Mouse (Mus musculus) urinary bladder, postnatal 36 days (tissue): ENCODE results near the gene Tmie.
"Not testable (repeated sequence)": the region's sequence is repeated elsewhere in the genome, so short reads cannot be mapped to it uniquely, and the experiment has no call there.

Source experiments
- DNase-seq, 2 experiments: peaks; one replicate each; pipeline ENCODE4 v3.0.0; 2022; ENCODE audit warnings: low spot score in 2 of 2, mixed read lengths in 1 of 2

Gene Tmie

GRCm38 (mm10) chr9:110836112-110836511 is 43.8 kb downstream of the Tmie start:
- DNase-seq, result no peak

DNA sequence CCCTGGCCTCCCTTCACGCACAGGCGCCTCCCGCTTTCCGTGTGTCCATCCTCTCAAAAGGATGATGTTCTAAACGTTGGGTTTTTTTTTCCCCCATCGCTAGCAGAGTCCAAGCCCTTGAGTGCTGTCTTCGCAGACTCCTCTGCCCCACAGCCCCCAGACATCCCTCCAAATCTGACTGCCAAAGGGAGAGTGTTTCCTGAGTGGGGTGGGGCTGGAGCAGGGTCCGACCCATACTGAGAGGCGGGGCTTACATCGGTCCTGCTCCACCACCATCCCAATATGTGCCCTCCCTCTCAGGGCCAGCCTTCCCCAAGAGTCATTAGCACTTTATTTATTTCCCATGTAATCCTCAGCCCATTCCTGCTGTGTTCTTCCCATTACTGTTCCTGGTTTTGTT is 45.0 kb downstream of the Tmie start:
- no peak for DNase-seq

DNA sequence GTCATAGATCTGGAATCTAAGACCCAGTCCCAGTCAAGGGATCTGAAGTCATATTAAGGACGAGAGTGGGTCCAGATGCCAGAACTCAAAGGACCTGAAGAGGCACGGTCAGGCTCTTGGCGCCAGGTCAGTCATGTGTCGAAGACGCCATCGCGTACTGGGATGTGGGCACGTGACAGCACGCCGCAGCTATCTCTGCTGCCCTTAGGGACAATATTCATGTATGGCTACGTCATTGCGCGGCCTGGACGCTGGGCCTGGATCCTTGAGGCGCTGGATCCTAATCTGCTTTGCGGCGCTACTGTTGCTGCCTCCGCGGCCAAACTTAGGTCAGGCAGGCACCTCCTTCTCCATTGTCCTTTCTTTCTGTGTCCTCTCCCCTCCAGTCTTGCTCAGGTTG is 45.5 kb downstream of the Tmie start, which contains the start of gene Prss45:
Gene Prss45, plus strand, starts transcription at position 178 of the 400 bp plus-strand sequence.
- no peak for DNase-seq

DNA sequence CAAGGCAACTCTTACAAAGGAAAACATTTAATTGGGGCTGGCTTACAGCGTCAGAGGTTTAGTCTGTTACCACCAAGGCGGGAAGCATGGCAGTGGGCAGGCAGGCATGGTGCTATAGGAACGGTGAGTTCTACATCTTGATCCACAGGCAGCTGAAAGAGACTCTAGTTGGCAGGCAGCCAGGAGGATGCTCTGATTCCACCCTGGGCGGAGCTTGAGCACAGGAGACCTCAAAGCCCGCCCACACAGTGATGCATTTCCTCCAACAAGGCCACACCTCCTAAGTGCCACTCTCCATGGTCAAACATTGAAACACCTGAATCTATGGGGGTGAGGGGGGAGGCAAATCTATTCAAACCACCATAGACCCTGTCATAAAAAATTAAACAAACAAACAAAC is 46.9 kb downstream of the Tmie start:
- DNase-seq, result no peak

GRCm38 (mm10) chr9:110826390-110826789 is 53.5 kb downstream of the Tmie start, which contains the start of gene Prss43:
Gene Prss43 (plus strand): TSS chr9:110826690.
- DNase-seq, result no peak

DNA sequence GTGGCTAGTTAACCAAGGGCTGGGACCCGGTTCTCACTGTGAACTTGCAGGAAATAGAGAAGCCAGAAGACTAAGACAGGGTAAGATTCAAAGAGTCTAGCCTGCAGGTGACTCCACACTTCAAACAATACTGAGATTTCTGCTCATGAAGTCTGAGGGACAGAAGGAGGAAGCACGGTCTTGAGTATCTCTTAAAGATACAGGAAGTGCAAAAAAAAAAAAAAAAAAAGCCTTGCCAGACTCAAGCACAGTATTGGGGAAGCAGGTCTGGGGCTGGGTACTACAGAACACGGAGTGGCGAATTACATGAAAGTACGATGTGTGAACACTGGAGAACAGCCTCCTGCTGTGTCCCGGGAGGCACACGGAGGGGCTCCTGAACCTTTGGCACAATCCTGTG is 54.1 kb downstream of the Tmie start:
- no peak for DNase-seq

DNA sequence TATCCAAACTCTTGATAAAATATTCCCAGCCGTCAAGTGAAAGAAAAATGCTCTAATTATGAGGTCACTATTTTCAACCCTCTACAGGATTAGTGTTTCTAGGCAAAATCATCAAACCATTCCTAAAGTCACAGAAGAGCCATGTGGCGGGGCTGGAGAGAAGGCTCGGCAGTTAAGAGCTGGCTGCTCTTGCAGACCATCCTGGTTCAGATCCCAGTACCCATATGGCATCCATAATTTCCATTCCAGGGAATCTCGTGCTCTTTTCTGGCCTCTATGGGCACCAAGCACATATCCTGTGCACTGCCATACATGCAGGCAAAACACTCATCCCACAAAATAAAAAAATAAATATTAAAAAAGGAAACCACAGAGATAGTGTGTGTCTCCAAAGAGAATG is 54.5 kb downstream of the Tmie start:
- no peak for DNase-seq

DNA sequence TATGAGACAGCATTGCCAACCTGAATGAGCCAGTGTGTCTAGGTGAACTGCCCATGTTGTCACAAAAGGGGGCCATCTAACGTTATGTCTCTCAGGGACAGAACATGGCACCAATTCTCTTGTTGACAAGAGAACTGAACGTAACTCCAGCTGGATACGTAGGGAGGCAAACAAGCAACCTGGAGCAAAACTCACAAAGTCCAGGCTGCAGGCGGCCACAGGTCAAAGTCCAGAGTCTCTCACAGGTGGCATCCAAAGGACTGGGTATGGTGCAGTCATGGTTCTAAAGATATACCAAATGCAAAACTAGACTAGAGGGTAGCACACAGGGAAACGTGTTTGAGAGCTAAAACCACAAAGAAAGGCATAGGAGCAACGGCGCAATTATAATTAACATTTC is 58.5 kb downstream of the Tmie start:
- DNase-seq, result no peak

DNA sequence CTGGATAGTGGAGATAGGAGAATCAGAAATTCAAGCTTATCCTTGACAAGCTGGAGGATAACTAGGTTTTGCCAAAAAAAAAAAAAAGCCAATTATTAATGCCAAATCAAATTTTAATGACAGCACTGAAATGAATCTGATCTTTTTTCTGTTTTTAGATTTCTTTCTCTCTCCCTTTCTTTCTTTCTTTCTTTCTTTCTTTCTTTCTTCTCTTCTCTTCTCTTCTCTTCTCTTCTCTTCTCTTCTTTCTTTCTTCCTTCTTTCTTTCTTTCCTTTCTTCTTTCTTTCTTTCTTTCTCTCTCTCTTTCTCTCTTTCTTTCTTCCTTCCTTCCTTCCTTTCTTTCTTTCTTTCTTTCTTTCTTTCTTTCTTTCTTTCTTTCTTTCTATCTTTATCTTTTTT is 59.4 kb downstream of the Tmie start:
- DNase-seq, result not testable (repeated sequence)
